Mouse (Mus musculus): ENCODE data around the gene Hmx2. TPM values are rescaled to one million over a fixed set of nuclear protein-coding genes. Genes with fewer than 3 reads are reported as not detected.

Hmx2 gene
- polyA plus RNA-seq, 1 experiment from 2014 or later, result 0.91 TPM

DNA sequence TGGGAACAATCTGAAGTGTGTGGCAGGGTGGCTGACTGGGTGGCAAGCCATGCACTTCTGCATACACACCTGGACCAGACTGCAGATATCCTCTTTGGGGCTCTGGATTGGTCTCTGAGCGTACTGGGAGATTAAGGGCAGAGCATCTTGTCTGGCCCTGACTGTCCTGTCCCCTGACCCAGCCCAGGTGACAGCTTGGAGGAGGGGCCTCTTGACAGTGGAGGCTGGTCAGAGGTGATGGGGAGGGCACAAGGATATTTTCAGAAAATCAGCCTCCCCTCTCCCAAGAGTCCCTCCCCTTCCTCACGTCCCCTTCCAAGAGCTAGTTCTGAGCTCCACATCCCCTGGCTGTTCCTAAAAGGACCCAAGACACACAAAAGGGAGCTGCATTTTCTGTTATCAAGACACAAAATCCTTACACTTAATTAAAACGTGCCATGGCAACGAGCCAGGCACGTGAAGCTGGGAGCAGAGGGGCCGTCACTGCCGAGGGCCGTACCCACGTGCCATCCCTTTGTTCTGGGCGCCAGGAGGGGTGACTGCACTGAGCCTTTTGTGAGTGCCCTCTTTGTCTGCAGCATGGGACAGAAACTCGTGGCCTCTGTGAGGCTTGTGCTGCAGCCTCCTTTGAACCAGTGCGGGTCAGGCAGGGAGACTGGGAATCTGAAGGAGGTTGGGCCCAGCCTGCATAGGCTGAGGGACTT, 49.4 kb downstream of the Hmx2 start:
- Histone ChIP-seq H3K9ac (replicated peaks; ENCODE audit: low read depth, low read length) (peak overlapping the region; percentile 16), H3K27ac (ENCODE audit: low read length) (no peak overlapping the region), H3K27me3 (replicated peaks; ENCODE audit: control insufficient read depth, insufficient read depth, low read length) (peaks cover 42% of the 10 kb centered on the region), H3K4me3 (replicated peaks; ENCODE audit: low read length) (no peak overlapping the region), H3K36me3 (ENCODE audit: control insufficient read depth, insufficient read depth) (no peaks in the 10 kb centered on the region), H3K4me1 (replicated peaks; ENCODE audit: control insufficient read depth, insufficient read depth, low read length) (peaks cover 10% of the 10 kb centered on the region), H3K4me2 (ENCODE audit: low read length) (peak overlapping the region; percentile 31), H3K9me3 (ENCODE audit: control insufficient read depth, low read length) (no peaks in the 10 kb centered on the region)
- ATAC-seq, result peak; percentile 63
- WGBS, result 6% methylated on average over 12 of the region's 12 CpGs

GRCm38 (mm10) chr7:131598483-131598824, 49.9 kb downstream of the Hmx2 start:
- no peak overlapping the region for H3K27ac ChIP-seq (ENCODE audit: low read length)
- peak overlapping the region; percentile 31; the same call in 1 of the 2 replicates for H3K4me2 ChIP-seq (ENCODE audit: low read length)
- H3K4me3 ChIP-seq (replicated peaks; ENCODE audit: low read length), result no peak overlapping the region

DNA sequence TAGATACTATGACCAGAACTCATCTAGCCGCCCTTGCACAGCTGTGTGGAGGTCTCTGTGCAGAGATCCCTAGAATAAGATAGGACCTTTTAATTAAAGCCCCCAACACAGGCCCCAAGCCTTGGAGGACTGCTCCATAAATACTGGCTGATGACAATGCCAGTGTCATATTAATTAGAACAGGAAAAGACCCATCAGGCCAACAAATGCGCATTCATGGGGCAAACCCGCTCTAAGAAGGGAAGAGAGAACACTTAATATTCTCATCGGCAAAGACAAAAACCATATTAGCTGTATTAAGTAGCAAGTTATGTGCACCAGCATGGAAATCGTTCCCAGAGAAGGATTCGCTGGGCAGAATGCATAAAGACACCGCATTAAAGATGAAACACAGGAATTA, 53.5 kb downstream of the Hmx2 start:
- Histone ChIP-seq H3K36me3 (ENCODE audit: control insufficient read depth, insufficient read depth) (no peaks in the 10 kb centered on the region), H3K4me3 (replicated peaks; ENCODE audit: low read length) (no peak overlapping the region), H3K27me3 (replicated peaks; ENCODE audit: control insufficient read depth, insufficient read depth, low read length) (peaks cover 26% of the 10 kb centered on the region), H3K9ac (replicated peaks; ENCODE audit: low read depth, low read length) (no peak overlapping the region), H3K9me3 (ENCODE audit: control insufficient read depth, low read length) (no peaks in the 10 kb centered on the region), H3K4me2 (ENCODE audit: low read length) (no peak overlapping the region), H3K27ac (ENCODE audit: low read length) (no peak overlapping the region), H3K4me1 (replicated peaks; ENCODE audit: control insufficient read depth, insufficient read depth, low read length) (peaks cover 10% of the 10 kb centered on the region)
- ATAC-seq, result no peak
- 57% methylated on average over 7 of the region's 7 CpGs for WGBS

More at GRCm38 (mm10) chr7:131598483-131598824, 49.9 kb downstream of the Hmx2 start:
- Histone ChIP-seq H3K4me1 (replicated peaks; ENCODE audit: control insufficient read depth, insufficient read depth, low read length) (peaks cover 10% of the 10 kb centered on the region), H3K9ac (replicated peaks; ENCODE audit: low read depth, low read length) (peak overlapping the region; percentile 16), H3K9me3 (ENCODE audit: control insufficient read depth, low read length) (no peaks in the 10 kb centered on the region), H3K36me3 (ENCODE audit: control insufficient read depth, insufficient read depth) (no peaks in the 10 kb centered on the region), H3K27me3 (replicated peaks; ENCODE audit: control insufficient read depth, insufficient read depth, low read length) (peaks cover 40% of the 10 kb centered on the region)
- 0% methylated on average over 5 of the region's 5 CpGs for WGBS
- no peak; the same call in 1 of the 2 replicates for ATAC-seq

DNA sequence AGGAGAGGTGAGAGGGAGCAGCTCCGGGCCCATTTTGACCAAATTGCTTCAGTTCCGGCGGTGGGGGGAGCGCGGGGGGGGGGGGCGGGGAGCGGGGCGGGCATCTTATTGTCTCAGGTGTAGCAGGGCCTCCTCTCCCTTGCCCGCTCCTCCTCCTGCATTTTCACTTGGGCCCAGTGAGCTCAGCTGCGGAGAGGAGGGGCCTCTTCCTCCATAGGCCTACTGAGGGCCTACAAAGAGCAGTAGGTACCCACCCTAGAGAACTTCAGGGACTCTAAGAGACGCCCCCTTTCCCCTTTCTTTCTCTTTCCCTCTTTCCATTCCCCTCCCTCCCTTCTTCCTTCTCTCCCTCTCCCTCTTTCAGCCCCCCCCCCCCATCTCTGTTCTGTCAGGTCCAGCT, 54.6 kb downstream of the Hmx2 start:
- H3K4me2 ChIP-seq (ENCODE audit: low read length), result no peak overlapping the region
- peaks cover 5% of the 10 kb centered on the region for H3K4me1 ChIP-seq (replicated peaks; ENCODE audit: control insufficient read depth, insufficient read depth, low read length)
- no peak overlapping the region for H3K4me3 ChIP-seq (replicated peaks; ENCODE audit: low read length)
- WGBS, result 8% methylated on average over 11 of the region's 11 CpGs
- no peak for ATAC-seq
- H3K9me3 ChIP-seq (ENCODE audit: control insufficient read depth, low read length), result no peaks in the 10 kb centered on the region
- peaks cover 22% of the 10 kb centered on the region for H3K27me3 ChIP-seq (replicated peaks; ENCODE audit: control insufficient read depth, insufficient read depth, low read length)
- no peaks in the 10 kb centered on the region for H3K36me3 ChIP-seq (ENCODE audit: control insufficient read depth, insufficient read depth)
- H3K9ac ChIP-seq (replicated peaks; ENCODE audit: low read depth, low read length), result no peak overlapping the region
- H3K27ac ChIP-seq (ENCODE audit: low read length), result no peak overlapping the region

GRCm38 (mm10) chr7:131604946-131605345, 56.4 kb downstream of the Hmx2 start:
- Histone ChIP-seq H3K36me3 (ENCODE audit: control insufficient read depth, insufficient read depth) (no peaks in the 10 kb centered on the region), H3K9ac (replicated peaks; ENCODE audit: low read depth, low read length) (no peak overlapping the region), H3K4me1 (replicated peaks; ENCODE audit: control insufficient read depth, insufficient read depth, low read length) (no peaks in the 10 kb centered on the region; the same call in 1 of the 2 replicates), H3K4me2 (ENCODE audit: low read length) (no peak overlapping the region), H3K27ac (ENCODE audit: low read length) (no peak overlapping the region), H3K9me3 (ENCODE audit: control insufficient read depth, low read length) (no peaks in the 10 kb centered on the region), H3K4me3 (replicated peaks; ENCODE audit: low read length) (no peak overlapping the region), H3K27me3 (replicated peaks; ENCODE audit: control insufficient read depth, insufficient read depth, low read length) (peaks cover 10% of the 10 kb centered on the region)
- 93% methylated on average over 10 of the region's 10 CpGs for whole genome bisulfite sequencing
- ATAC-seq, result no peak

- no peaks in the 10 kb centered on the region; the same call in 1 of the 2 replicates for H3K4me1 ChIP-seq (replicated peaks; ENCODE audit: control insufficient read depth, insufficient read depth, low read length)
- 64% methylated on average over 4 of the region's 4 CpGs for WGBS
These were observed 56.9 kb downstream of the Hmx2 start for GRCm38 (mm10) chr7:131605481-131605880.

More at GRCm38 (mm10) chr7:131605481-131605880, 56.9 kb downstream of the Hmx2 start:
- H3K27me3 ChIP-seq (replicated peaks; ENCODE audit: control insufficient read depth, insufficient read depth, low read length), result peaks cover 7% of the 10 kb centered on the region
- no peak overlapping the region for H3K4me3 ChIP-seq (replicated peaks; ENCODE audit: low read length)
- no peaks in the 10 kb centered on the region for H3K36me3 ChIP-seq (ENCODE audit: control insufficient read depth, insufficient read depth)
- H3K9me3 ChIP-seq (ENCODE audit: control insufficient read depth, low read length), result no peaks in the 10 kb centered on the region
- no peak overlapping the region for H3K4me2 ChIP-seq (ENCODE audit: low read length)
- H3K27ac ChIP-seq (ENCODE audit: low read length), result no peak overlapping the region
- H3K9ac ChIP-seq (replicated peaks; ENCODE audit: low read depth, low read length), result no peak overlapping the region
- no peak for ATAC-seq

Other genes starting within 250 kb of the Hmx2 start
- gene Cuzd1, start 226.5 kb upstream of the Hmx2 start, polyA plus RNA-seq (2015; fragmentation: Nextera tagmentation; extraction: Ambion mirVana), result not detected in 2 replicates
- gene Fam24b, start 219.3 kb upstream of the Hmx2 start, polyA plus RNA-seq (2015; fragmentation: Nextera tagmentation; extraction: Ambion mirVana), result not detected in 2 replicates
- gene Fam24a, start 214.9 kb upstream of the Hmx2 start, polyA plus RNA-seq (2015; fragmentation: Nextera tagmentation; extraction: Ambion mirVana), result not detected in 2 replicates
- 21.2 and 26.1 TPM in 2 replicates for gene 2310057M21Rik, start 186.0 kb upstream of the Hmx2 start, polyA plus RNA-seq (2015; fragmentation: Nextera tagmentation; extraction: Ambion mirVana)
- gene Pstk, start 177.6 kb upstream of the Hmx2 start, polyA plus RNA-seq (2015; fragmentation: Nextera tagmentation; extraction: Ambion mirVana), result 35.3 and 38.3 TPM in 2 replicates
- gene Ikzf5, start 138.3 kb upstream of the Hmx2 start, polyA plus RNA-seq (2015; fragmentation: Nextera tagmentation; extraction: Ambion mirVana), result 15.2 and 18.2 TPM in 2 replicates
- 146 and 149 TPM in 2 replicates for gene Acadsb, start 138.2 kb upstream of the Hmx2 start, polyA plus RNA-seq (2015; fragmentation: Nextera tagmentation; extraction: Ambion mirVana)
- 0.16 and 0.52 TPM in 2 replicates for gene Hmx3, start 5.9 kb upstream of the Hmx2 start, polyA plus RNA-seq (2015; fragmentation: Nextera tagmentation; extraction: Ambion mirVana)
- gene Bub3, start 11.4 kb downstream of the Hmx2 start, polyA plus RNA-seq (2015; fragmentation: Nextera tagmentation; extraction: Ambion mirVana), result 186 and 188 TPM in 2 replicates